Mouse (Mus musculus) gastrocnemius, postnatal 36 days (tissue): ENCODE data around the gene Sema3e. TPM values are rescaled to one million over a fixed set of nuclear protein-coding genes. Genes with fewer than 3 reads are reported as not detected.

ENCODE experiments used
- DNase-seq, 2 experiments: peaks; one replicate each; pipeline ENCODE4 v3.0.0; 2022
- intact Hi-C: fragments of 180-260 bp; cut with DNase I; formaldehyde crosslinking; loops from one replicate; pipeline ENCODE4 v1.15.1; 2025
- total RNA-seq, 2 experiments: library from RNA; stranded (reverse); gene quantifications; 2 replicates each; pipeline ENCODE4 v1.2.3; 2021

Gene Sema3e
- total RNA-seq, 2 experiments from 2014 or later = 0.27 to 0.36 TPM

GRCm38 (mm10) chr5:14195172-14195819 is 170.2 kb downstream of the Sema3e start:
- no peak for DNase-seq
- intact Hi-C loops = no loop called here

GRCm38 (mm10) chr5:14198344-14199040 is 173.4 kb downstream of the Sema3e start:
- intact Hi-C loops = no loop called here
- no peak for DNase-seq

GRCm38 (mm10) chr5:14206794-14207193 is 181.7 kb downstream of the Sema3e start:
- intact Hi-C loops = no loop called here
- DNase-seq = no peak

- intact Hi-C loops = no loop called here
- no peak for DNase-seq
Observed at GRCm38 (mm10) chr5:14209962-14210361, 184.9 kb downstream of the Sema3e start.

GRCm38 (mm10) chr5:14216211-14216610 is 191.1 kb downstream of the Sema3e start:
- no peak for DNase-seq
- intact Hi-C loops = no loop called here

- intact Hi-C loops = no loop called here
- DNase-seq = no peak
Observed at GRCm38 (mm10) chr5:14218677-14219076, 193.6 kb downstream of the Sema3e start.

GRCm38 (mm10) chr5:14224509-14224908 is 199.4 kb downstream of the Sema3e start:
- intact Hi-C loops = no loop called here
- DNase-seq = no peak

- no peak for DNase-seq
- intact Hi-C loops = no loop called here
Observed at GRCm38 (mm10) chr5:14231027-14231426, 206.0 kb downstream of the Sema3e start.

GRCm38 (mm10) chr5:14252583-14252982 is 227.5 kb downstream of the Sema3e start:
- no peak for DNase-seq
- intact Hi-C loops = no loop called here

GRCm38 (mm10) chr5:14253328-14253727 is 228.3 kb downstream of the Sema3e start:
- intact Hi-C loops = no loop called here
- DNase-seq = no peak

- no peak for DNase-seq
- intact Hi-C loops = no loop called here
Observed at GRCm38 (mm10) chr5:14260156-14260555, 235.1 kb downstream of the Sema3e start.

- intact Hi-C loops = no loop called here
Observed at GRCm38 (mm10) chr5:14267400-14267799, 242.3 kb downstream of the Sema3e start.

More at GRCm38 (mm10) chr5:14267400-14267799, 242.3 kb downstream of the Sema3e start:
- no peak for DNase-seq

Other genes starting within 250 kb of the Sema3e start
- gene Speer3, start 233.7 kb upstream of the Sema3e start, total RNA-seq = not detected